Mouse (Mus musculus): ENCODE data around the gene Alas2.

Alas2 gene

GRCm38 (mm10) chrX:150547239-150547638, at the start of gene Alas2:
TSS of gene Alas2 (plus strand) at chrX:150547375.
- no peak for DNase-seq

DNA sequence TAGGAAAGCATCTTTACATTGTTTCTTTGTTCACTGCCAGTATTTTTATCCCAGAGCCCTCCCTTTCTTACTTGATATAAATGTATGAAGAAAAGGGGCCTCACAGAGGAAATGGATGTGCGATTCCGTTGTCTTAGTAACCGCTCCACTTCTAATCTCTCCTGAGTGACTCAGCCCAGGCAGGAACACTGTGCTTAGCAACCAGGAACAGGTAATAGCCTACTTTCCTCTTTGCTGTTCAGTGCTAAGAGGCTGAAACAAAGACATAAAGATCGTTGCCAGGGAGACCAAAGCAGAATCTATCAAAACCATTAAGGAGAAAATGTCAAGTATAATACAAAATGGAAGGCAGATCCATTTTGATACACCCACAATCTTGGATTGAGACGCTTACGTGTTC, 38.5 kb upstream of the Alas2 start:
- DNase-seq: no peak

DNA sequence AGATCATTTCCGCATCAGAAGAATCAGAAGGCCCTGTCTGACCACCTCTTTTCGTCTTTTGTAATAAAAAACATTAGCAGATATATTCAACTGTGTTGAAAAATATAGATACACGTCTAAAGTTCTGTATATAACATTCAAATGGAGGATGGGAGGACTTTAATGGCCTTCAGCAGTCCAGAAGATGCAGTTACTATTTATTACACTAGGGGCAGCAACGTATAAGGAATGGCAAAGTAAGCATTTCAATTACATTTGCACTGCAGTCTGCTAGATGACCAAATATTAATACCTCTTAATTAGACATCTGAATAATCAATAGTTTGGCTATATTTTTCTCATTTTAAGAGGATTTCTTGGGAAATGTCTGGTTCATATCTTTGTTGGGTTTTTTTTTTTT, 36.5 kb upstream of the Alas2 start:
- peak; percentile 32 to 41 for DNase-seq

- DNase-seq: no peak
Measured at GRCm38 (mm10) chrX:150511274-150511673, 35.9 kb upstream of the Alas2 start.

DNA sequence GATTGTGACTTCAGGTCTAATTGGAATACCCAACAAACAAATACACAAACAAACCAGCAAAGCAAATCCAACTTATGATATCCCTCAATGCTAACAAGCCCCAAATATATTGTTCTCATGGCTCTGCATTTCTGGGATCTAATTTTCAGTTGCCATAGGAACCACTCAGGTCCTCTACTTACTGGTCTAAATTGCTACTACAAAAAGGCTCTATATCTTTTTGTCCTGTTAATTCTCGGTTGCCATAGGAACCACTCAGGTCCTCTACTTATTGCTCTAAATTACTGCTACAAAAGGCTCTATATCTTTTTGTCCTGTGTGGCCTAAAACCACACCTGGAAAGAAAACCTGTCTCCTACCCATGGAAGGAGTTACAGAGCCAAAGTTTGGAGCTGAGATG, 33.0 kb upstream of the Alas2 start:
- DNase-seq: no peak

GRCm38 (mm10) chrX:150516015-150516414, 31.2 kb upstream of the Alas2 start:
- DNase-seq: no peak

DNA sequence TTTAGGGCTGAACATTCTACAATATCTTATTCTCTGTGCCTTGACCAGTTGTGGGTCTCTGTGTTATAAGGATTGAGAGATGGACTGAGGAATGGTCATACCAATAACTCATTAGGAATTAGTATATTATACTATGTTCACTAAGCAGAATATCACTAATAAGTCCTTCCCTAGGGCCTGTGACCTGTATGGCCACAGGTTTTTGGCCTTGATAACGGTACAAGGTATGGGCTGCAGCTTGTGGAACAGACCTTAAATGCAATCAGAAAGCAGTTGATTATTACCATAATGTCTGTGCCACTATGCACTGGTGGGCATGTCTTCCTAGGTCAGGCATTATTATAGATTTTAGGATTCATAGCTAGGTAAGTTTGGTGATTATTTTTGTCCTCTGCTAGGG, 30.7 kb upstream of the Alas2 start:
- no peak for DNase-seq

GRCm38 (mm10) chrX:150540111-150540510, 7.1 kb upstream of the Alas2 start:
- no peak for DNase-seq

DNA sequence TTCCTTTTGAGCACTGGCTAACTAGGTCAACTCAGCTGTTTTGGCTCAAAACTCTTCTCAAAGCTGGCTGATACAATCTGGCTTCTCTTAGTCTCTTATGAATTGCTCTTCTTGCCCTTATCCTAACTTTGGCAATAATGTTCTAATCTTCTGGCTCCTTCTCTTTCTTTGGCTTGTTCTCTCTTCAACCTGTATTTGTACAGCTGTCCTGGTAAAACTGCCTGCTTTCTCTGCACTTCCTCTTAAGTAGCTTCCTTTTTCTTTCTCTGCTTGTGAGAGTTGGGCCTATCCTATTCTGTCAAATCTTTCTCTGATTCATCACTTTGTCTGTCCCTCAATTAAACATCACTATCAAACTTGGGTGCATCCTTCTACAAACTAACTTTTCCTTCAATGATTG, 5.5 kb upstream of the Alas2 start:
- DNase-seq: no peak

- DNase-seq: no peak
Measured at GRCm38 (mm10) chrX:150549639-150550038, 2.5 kb downstream of the Alas2 start.

- DNase-seq: no peak
Measured at GRCm38 (mm10) chrX:150551986-150552385, 4.8 kb downstream of the Alas2 start.

DNA sequence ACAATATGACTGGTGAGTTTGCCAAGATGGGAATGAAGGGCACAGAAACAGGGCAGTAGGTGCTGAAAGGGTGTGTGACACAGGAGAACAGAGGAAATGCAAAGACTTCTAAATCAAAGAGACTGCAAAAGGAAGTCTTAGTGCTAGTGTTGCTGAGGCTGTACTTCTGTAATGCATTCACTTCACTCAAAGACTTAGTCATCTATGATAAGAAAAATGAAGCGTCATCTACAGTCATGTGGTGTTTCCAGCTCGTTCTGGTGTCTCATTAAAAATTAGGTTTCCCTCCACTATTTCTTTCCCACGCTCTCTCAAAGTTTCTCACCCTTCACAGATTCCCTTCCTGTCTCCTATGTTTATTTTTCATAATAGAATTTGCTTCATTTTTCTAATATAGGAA, 6.9 kb downstream of the Alas2 start:
- no peak for DNase-seq

DNA sequence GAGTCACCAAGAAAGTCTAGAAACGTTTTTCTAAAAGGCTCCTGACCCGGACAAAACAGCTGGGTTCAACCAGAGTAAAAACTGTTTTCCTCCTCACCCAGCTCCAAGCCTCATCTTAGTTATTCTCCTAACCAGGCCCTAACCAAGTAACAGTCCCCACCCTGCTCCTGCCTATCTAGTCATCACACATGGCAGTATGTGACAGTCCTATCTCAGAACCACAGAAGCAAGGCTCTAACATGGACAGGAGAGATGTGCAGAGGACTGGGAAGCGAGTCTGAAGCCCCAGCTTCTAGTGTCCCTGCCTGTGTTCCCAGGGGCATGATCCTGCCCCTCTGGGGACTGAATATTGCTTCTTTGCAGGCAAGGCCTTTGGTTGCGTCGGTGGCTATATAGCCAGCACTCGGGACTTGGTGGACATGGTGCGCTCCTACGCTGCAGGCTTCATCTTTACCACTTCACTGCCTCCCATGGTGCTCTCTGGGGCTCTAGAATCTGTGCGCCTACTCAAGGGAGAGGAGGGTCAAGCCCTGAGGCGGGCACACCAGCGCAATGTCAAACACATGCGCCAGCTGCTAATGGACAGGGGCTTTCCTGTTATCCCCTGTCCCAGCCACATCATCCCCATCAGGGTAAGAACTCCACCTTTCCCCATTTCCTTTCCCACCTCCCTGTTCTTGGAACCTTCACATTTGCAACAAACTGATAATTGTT, 17.6 kb downstream of the Alas2 start:
- DNase-seq: no peak

DNA sequence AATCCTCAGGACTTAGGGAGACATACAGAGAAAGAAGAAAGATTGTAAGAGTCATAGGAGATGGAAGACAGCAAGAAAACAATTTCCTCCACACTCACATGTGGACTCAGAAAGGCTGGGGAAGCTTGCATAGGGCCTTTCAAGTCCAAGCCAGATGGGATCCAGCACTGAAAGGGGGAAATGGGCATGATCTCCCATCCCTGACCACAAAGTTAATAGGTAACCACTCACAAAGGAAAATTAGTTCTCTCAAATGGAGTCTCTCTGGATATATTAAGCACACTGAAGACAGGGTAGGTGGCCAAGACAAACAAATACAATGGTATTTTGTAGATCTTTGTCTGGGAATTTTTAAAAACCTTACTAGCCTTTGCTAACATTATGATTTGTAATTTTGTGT, 34.7 kb downstream of the Alas2 start:
- DNase-seq: no peak

DNA sequence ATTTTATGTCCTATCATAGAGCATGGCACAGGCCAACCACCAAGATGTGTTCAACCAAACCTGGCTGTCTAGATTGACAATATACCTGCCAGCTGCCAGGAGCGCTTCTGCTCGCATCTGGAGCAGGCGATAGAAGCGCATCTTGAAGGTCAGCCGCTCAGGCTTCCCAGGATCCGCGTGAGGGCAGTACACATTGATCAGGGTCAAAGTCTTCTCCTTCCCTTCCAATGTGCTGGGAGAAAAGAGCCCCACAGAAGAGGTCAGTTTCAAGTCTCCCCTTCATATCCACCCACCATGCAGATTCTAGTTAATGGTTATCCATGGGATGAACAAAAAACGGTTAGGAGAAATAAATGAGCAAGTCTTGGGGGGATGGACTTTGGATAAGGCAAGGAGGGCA, 37.9 kb downstream of the Alas2 start:
- no peak for DNase-seq

GRCm38 (mm10) chrX:150588023-150588764, 41.0 kb downstream of the Alas2 start, which contains the start of gene Pfkfb1:
TSS of gene Pfkfb1 (plus strand) at chrX:150588229.
- DNase-seq: peak; percentile 70 to 73

- DNase-seq: no peak
Measured at GRCm38 (mm10) chrX:150589696-150590095, 42.5 kb downstream of the Alas2 start, which contains the start of gene Apex2. TSS of gene Apex2 (minus strand) at chrX:150589868.

- no peak for DNase-seq
Measured at GRCm38 (mm10) chrX:150593266-150594035, 46.3 kb downstream of the Alas2 start.

DNA sequence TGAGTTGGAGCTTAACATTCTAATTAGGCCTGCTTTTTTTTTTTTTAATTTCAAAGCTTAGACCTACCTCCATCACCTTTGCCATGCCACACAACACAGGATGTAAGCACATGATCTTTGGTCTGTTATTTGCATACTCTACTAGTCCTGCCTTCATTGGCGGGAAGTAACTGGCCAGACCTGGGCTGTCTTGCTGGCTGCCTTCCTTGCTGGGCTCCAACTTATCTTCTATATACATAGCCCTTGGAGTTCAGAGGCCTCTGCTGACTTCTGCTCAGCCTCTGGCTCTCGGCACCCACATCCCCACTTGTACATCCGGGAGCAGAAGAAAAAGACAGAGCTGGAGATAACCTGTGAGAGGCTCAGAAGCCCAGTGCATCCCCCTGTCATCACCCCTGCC, 47.0 kb downstream of the Alas2 start:
- DNase-seq: no peak

GRCm38 (mm10) chrX:150595016-150595760, 48.0 kb downstream of the Alas2 start:
- no peak for DNase-seq

DNA sequence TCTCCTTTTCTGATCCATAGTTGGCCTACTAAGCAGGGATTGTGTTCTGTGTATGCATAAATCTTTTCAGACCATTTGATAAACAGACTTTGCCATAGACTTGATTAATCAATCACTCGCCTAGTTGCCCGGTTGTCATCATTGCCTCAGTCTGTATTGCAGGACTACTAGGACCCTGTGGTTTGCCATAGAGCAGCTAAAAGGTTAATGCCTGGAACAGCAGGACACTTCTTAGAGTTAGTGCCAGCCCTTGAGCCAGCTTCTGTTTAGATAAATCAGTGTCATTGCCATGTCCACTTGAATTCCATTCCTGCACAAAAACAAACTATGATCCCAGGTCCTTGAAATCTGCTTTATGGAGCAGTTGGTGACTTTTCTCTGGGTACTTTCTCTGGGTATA, 51.7 kb downstream of the Alas2 start:
- DNase-seq: no peak

All from B cell, adult 2 months (primary cell).